Mouse (Mus musculus): ENCODE measurements around the gene Gmpr2. TPM values are rescaled to one million over a fixed set of nuclear protein-coding genes. Genes with fewer than 3 reads are reported as not detected.

The Gmpr2 gene
- polyA plus RNA-seq, 1 experiment from 2014 or later: 60.8 TPM

GRCm38 (mm10) chr14:55721076-55721475 is 49.3 kb downstream of the Gmpr2 start:
- no peak overlapping the region for H3K27ac ChIP-seq
- H3K4me3 ChIP-seq: peak overlapping the region; percentile 78
- H3K36me3 ChIP-seq: peaks cover 35% of the 10 kb centered on the region
- H3K27me3 ChIP-seq (ENCODE audit: low read depth, poor library complexity, severe bottlenecking): no peaks in the 10 kb centered on the region
- peaks cover 18% of the 10 kb centered on the region for H3K4me1 ChIP-seq
- H3K9me3 ChIP-seq (replicated peaks): no peaks in the 10 kb centered on the region
- 81% methylated on average over 6 of the region's 6 CpGs for WGBS
- no peak for DNase-seq (ENCODE audit: low spot score)

GRCm38 (mm10) chr14:55721700-55722437 is 50.1 kb downstream of the Gmpr2 start, which contains the start of gene Rabggta:
TSS of gene Rabggta (minus strand) at chr14:55722263.
- Histone ChIP-seq H3K4me1 (peaks cover 16% of the 10 kb centered on the region), H3K27me3 (ENCODE audit: low read depth, poor library complexity, severe bottlenecking) (no peaks in the 10 kb centered on the region), H3K9me3 (replicated peaks) (no peaks in the 10 kb centered on the region), H3K27ac (peak within 1 kb of the TSS; percentile 89), H3K4me3 (peak within 1 kb of the TSS; percentile 78), H3K36me3 (peaks cover 29% of the 10 kb centered on the region)
- DNase-seq (ENCODE audit: low spot score): peak; percentile 98
- under 1% methylated on average over 50 of the region's 50 CpGs for WGBS

DNA sequence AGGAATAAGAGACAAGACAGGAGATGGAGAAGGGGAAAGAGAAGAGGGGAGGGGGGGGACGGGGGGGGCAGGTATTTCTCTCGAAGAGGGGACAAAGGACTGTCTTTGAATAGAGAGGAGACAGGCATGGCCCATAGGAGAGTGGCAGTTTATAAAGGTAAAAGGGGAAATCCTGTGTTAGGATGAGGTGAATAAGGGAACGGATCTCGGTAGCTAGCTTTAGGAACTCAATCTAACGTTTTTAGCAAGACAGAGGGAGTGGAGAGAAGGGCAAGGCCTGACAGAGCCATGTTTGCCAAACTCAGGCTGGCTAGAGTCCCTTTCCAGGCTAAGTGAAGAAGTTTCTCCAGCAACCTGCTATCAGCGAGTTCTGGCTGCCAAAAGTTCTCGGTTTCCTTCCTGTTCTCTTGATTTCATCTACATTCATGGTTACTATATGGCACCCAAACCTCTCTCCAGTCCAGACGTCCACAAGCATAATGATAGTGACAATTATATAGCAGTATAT is 50.8 kb downstream of the Gmpr2 start:
- WGBS: 54% methylated on average over 8 of the region's 8 CpGs
- peaks cover 23% of the 10 kb centered on the region for H3K36me3 ChIP-seq
- peak overlapping the region; percentile 78 for H3K4me3 ChIP-seq
- peaks cover 13% of the 10 kb centered on the region for H3K4me1 ChIP-seq
- H3K9me3 ChIP-seq (replicated peaks): no peaks in the 10 kb centered on the region
- peak overlapping the region; percentile 89 for H3K27ac ChIP-seq
- no peaks in the 10 kb centered on the region; the same call in 1 of the 2 replicates for H3K27me3 ChIP-seq (ENCODE audit: low read depth, poor library complexity, severe bottlenecking)
- DNase-seq (ENCODE audit: low spot score): no peak

- no peaks in the 10 kb centered on the region; the same call in 1 of the 2 replicates for H3K27me3 ChIP-seq (ENCODE audit: low read depth, poor library complexity, severe bottlenecking)
- no peak overlapping the region for H3K27ac ChIP-seq
- peaks cover 13% of the 10 kb centered on the region for H3K4me1 ChIP-seq
- H3K9me3 ChIP-seq (replicated peaks): no peaks in the 10 kb centered on the region
- H3K36me3 ChIP-seq: peaks cover 15% of the 10 kb centered on the region
- no peak for DNase-seq (ENCODE audit: low spot score)
- WGBS: 94% methylated on average over 7 of the region's 7 CpGs
- no peak overlapping the region for H3K4me3 ChIP-seq
Observed at GRCm38 (mm10) chr14:55723433-55723832, 51.7 kb downstream of the Gmpr2 start.

GRCm38 (mm10) chr14:55724411-55724871 is 52.7 kb downstream of the Gmpr2 start:
- WGBS: 70% methylated on average over 8 of the region's 8 CpGs
- no peak for DNase-seq (ENCODE audit: low spot score)

DNA sequence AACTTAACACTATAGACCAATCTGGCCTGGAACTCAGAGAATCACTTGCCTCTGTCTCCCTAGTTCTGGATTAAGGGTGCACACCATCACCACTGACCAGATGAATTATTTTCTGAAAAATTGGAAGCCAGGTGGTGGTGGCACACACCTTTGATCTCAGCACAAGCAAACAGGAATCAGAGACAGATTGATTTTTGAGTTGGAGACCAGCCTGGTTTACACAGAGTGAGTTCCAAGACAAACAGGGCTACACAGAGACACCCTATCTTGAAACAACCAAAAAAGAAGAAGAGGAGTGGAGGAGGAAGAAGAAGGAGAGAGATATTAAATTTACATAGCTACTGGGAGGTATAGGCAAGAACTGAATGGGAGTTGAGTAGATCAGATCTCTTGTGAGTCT is 54.5 kb downstream of the Gmpr2 start:
- H3K36me3 ChIP-seq: no peaks in the 10 kb centered on the region
- H3K4me1 ChIP-seq: peaks cover 9% of the 10 kb centered on the region
- no peak overlapping the region for H3K27ac ChIP-seq
- DNase-seq (ENCODE audit: low spot score): no peak
- no peak overlapping the region for H3K4me3 ChIP-seq
- H3K9me3 ChIP-seq (replicated peaks): no peaks in the 10 kb centered on the region
- peaks cover 9% of the 10 kb centered on the region for H3K27me3 ChIP-seq (ENCODE audit: low read depth, poor library complexity, severe bottlenecking)

More at GRCm38 (mm10) chr14:55724411-55724871, 52.7 kb downstream of the Gmpr2 start:
- no peaks in the 10 kb centered on the region for H3K9me3 ChIP-seq (replicated peaks)
- no peak overlapping the region for H3K27ac ChIP-seq
- peaks cover 13% of the 10 kb centered on the region for H3K4me1 ChIP-seq
- no peak overlapping the region for H3K4me3 ChIP-seq
- 0 out of 2 replicates have a peak, but pooled peaks cover 6% of the 10 kb centered on the region for H3K36me3 ChIP-seq
- no peaks in the 10 kb centered on the region; the same call in 1 of the 2 replicates for H3K27me3 ChIP-seq (ENCODE audit: low read depth, poor library complexity, severe bottlenecking)

DNA sequence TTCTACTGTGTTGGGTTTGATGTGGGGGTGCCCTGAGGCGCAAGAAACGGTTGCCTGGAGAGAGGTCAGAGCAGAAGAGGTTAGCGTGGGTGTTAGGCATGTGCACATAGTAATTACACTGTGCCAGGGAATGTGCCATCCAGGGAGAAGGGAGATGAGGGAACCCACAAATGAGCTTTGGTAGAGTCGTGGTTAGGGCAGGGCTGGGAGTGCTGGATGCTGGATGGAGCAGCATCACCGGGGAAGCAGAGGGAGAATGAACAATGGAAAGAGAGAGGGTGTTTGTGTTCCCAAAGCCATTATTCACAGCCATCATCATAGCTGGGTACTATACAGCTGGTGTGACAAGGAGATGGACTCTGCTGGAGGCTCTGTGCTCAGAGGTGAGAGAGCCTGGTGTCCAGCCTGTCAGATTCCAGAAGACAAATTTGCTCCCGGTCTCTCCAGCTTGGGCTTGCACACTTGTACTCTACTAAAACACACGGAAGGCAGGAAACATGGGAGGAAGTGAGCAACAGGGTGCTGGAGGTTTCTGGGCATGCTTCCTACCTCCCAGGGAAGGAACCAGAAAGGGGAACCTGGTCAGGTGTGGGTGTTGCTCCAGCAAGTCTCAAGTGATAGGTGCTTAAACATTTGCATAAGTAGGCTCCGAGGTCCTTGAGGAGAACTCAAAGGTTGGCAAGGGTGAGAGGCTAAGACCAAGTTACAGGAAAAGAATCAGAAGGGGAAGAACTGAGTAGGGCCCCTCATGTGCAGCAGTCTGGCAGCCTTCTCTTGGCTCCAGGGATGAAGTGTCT is 56.3 kb downstream of the Gmpr2 start:
- H3K27me3 ChIP-seq (ENCODE audit: low read depth, poor library complexity, severe bottlenecking): peaks cover 10% of the 10 kb centered on the region
- H3K4me3 ChIP-seq: no peak overlapping the region
- no peak overlapping the region for H3K27ac ChIP-seq
- WGBS: 78% methylated on average over 8 of the region's 8 CpGs
- H3K4me1 ChIP-seq: no peaks in the 10 kb centered on the region
- no peaks in the 10 kb centered on the region for H3K9me3 ChIP-seq (replicated peaks)
- H3K36me3 ChIP-seq: no peaks in the 10 kb centered on the region
- no peak for DNase-seq (ENCODE audit: low spot score)

Other genes starting within 250 kb of the Gmpr2 start
- gene Dhrs4, start 193.2 kb upstream of the Gmpr2 start, polyA plus RNA-seq (2016; fragmentation: Nextera tagmentation; extraction: Ambion mirVana): 74.5 and 83.2 TPM in 2 replicates
- gene Carmil3, start 181.3 kb upstream of the Gmpr2 start, polyA plus RNA-seq (2016; fragmentation: Nextera tagmentation; extraction: Ambion mirVana): 2.4 and 2.9 TPM in 2 replicates
- 0.05 TPM in 1 of 2 replicates, not detected in the other for gene Cpne6, start 161.5 kb upstream of the Gmpr2 start, polyA plus RNA-seq (2016; fragmentation: Nextera tagmentation; extraction: Ambion mirVana)
- not detected in 2 replicates for gene Nrl, start 147.0 kb upstream of the Gmpr2 start, polyA plus RNA-seq (2016; fragmentation: Nextera tagmentation; extraction: Ambion mirVana)
- 22.1 and 26.9 TPM in 2 replicates for gene Pck2, start 131.7 kb upstream of the Gmpr2 start, polyA plus RNA-seq (2016; fragmentation: Nextera tagmentation; extraction: Ambion mirVana)
- 62.3 and 69.1 TPM in 2 replicates for gene Dcaf11, start 111.9 kb upstream of the Gmpr2 start, polyA plus RNA-seq (2016; fragmentation: Nextera tagmentation; extraction: Ambion mirVana)
- gene A730061H03Rik, start 111.5 kb upstream of the Gmpr2 start, polyA plus RNA-seq (2016; fragmentation: Nextera tagmentation; extraction: Ambion mirVana): 0.59 and 0.87 TPM in 2 replicates
- gene Fitm1, start 96.3 kb upstream of the Gmpr2 start, polyA plus RNA-seq (2016; fragmentation: Nextera tagmentation; extraction: Ambion mirVana): 1.3 and 3.9 TPM in 2 replicates
- 109 and 115 TPM in 2 replicates for gene Psme1, start 93.8 kb upstream of the Gmpr2 start, polyA plus RNA-seq (2016; fragmentation: Nextera tagmentation; extraction: Ambion mirVana)
- 5.2 and 5.4 TPM in 2 replicates for gene Emc9, start 86.6 kb upstream of the Gmpr2 start, polyA plus RNA-seq (2016; fragmentation: Nextera tagmentation; extraction: Ambion mirVana)
- gene Psme2, start 80.8 kb upstream of the Gmpr2 start, polyA plus RNA-seq (2016; fragmentation: Nextera tagmentation; extraction: Ambion mirVana): 157 and 192 TPM in 2 replicates
- gene Rnf31, start 80.2 kb upstream of the Gmpr2 start, polyA plus RNA-seq (2016; fragmentation: Nextera tagmentation; extraction: Ambion mirVana): 19.7 and 22.6 TPM in 2 replicates
- 4.9 and 7.0 TPM in 2 replicates for gene Irf9, start 68.4 kb upstream of the Gmpr2 start, polyA plus RNA-seq (2016; fragmentation: Nextera tagmentation; extraction: Ambion mirVana)
- gene Rec8, start 53.9 kb upstream of the Gmpr2 start, polyA plus RNA-seq (2016; fragmentation: Nextera tagmentation; extraction: Ambion mirVana): 6.1 and 12.1 TPM in 2 replicates
- gene Ipo4, start 36.0 kb upstream of the Gmpr2 start, polyA plus RNA-seq (2016; fragmentation: Nextera tagmentation; extraction: Ambion mirVana): 134 and 152 TPM in 2 replicates
- gene Gm49378, start 34.0 kb upstream of the Gmpr2 start, polyA plus RNA-seq (2016; fragmentation: Nextera tagmentation; extraction: Ambion mirVana): 1.1 and 2.2 TPM in 2 replicates
- 80.6 and 92.0 TPM in 2 replicates for gene Tm9sf1, start 28.1 kb upstream of the Gmpr2 start, polyA plus RNA-seq (2016; fragmentation: Nextera tagmentation; extraction: Ambion mirVana)
- gene Tssk4, start 21.8 kb upstream of the Gmpr2 start, polyA plus RNA-seq (2016; fragmentation: Nextera tagmentation; extraction: Ambion mirVana): 0.60 and 0.61 TPM in 2 replicates
- gene Mdp1, start 11.4 kb upstream of the Gmpr2 start, polyA plus RNA-seq (2016; fragmentation: Nextera tagmentation; extraction: Ambion mirVana): 58.8 and 67.0 TPM in 2 replicates
- 649 and 655 TPM in 2 replicates for gene Nedd8, start 183 bp downstream of the Gmpr2 start, polyA plus RNA-seq (2016; fragmentation: Nextera tagmentation; extraction: Ambion mirVana)
- gene Tinf2, start 9.9 kb downstream of the Gmpr2 start, polyA plus RNA-seq (2016; fragmentation: Nextera tagmentation; extraction: Ambion mirVana): 66.2 and 77.9 TPM in 2 replicates
- 1.5 and 1.9 TPM in 2 replicates for gene Tgm1, start 42.0 kb downstream of the Gmpr2 start, polyA plus RNA-seq (2016; fragmentation: Nextera tagmentation; extraction: Ambion mirVana)
- gene Rabggta, start 50.3 kb downstream of the Gmpr2 start, polyA plus RNA-seq (2016; fragmentation: Nextera tagmentation; extraction: Ambion mirVana): 27.3 and 29.7 TPM in 2 replicates
- gene Dhrs1, start 73.7 kb downstream of the Gmpr2 start, polyA plus RNA-seq (2016; fragmentation: Nextera tagmentation; extraction: Ambion mirVana): 65.2 and 67.4 TPM in 2 replicates
- gene Nop9, start 73.8 kb downstream of the Gmpr2 start, polyA plus RNA-seq (2016; fragmentation: Nextera tagmentation; extraction: Ambion mirVana): 68.7 and 71.4 TPM in 2 replicates
- gene Cideb, start 86.5 kb downstream of the Gmpr2 start, polyA plus RNA-seq (2016; fragmentation: Nextera tagmentation; extraction: Ambion mirVana): 0.24 TPM in 1 of 2 replicates, not detected in the other
- 0.23 and 0.30 TPM in 2 replicates for gene Ltb4r2, start 89.5 kb downstream of the Gmpr2 start, polyA plus RNA-seq (2016; fragmentation: Nextera tagmentation; extraction: Ambion mirVana)
- gene Ltb4r1, start 94.0 kb downstream of the Gmpr2 start, polyA plus RNA-seq (2016; fragmentation: Nextera tagmentation; extraction: Ambion mirVana): 0.14 and 0.26 TPM in 2 replicates
- gene Adcy4, start 112.2 kb downstream of the Gmpr2 start, polyA plus RNA-seq (2016; fragmentation: Nextera tagmentation; extraction: Ambion mirVana): 7.7 and 13.3 TPM in 2 replicates
- 25.3 and 29.3 TPM in 2 replicates for gene Ripk3, start 116.9 kb downstream of the Gmpr2 start, polyA plus RNA-seq (2016; fragmentation: Nextera tagmentation; extraction: Ambion mirVana)
- 106 and 157 TPM in 2 replicates for gene Nfatc4, start 151.2 kb downstream of the Gmpr2 start, polyA plus RNA-seq (2016; fragmentation: Nextera tagmentation; extraction: Ambion mirVana)
- 31.1 and 44.4 TPM in 2 replicates for gene Nynrin, start 182.1 kb downstream of the Gmpr2 start, polyA plus RNA-seq (2016; fragmentation: Nextera tagmentation; extraction: Ambion mirVana)
- 0.15 and 0.31 TPM in 2 replicates for gene Cbln3, start 212.5 kb downstream of the Gmpr2 start, polyA plus RNA-seq (2016; fragmentation: Nextera tagmentation; extraction: Ambion mirVana)
- gene Khnyn, start 213.0 kb downstream of the Gmpr2 start, polyA plus RNA-seq (2016; fragmentation: Nextera tagmentation; extraction: Ambion mirVana): 35.0 and 38.8 TPM in 2 replicates
- gene Sdr39u1, start 228.4 kb downstream of the Gmpr2 start, polyA plus RNA-seq (2016; fragmentation: Nextera tagmentation; extraction: Ambion mirVana): 55.0 and 70.3 TPM in 2 replicates